Mouse (Mus musculus) small intestine, adult 2 months (tissue): ENCODE data around the gene Slc43a3.

ENCODE experiments used
- CTCF ChIP-seq: fragments of 200-500 bp; IDR thresholded peaks from 2 replicates; pipeline ENCODE4 v1.5.1; 2012; ENCODE audit warnings: low read depth, mild to moderate bottlenecking, control low read depth, inconsistent platforms, low read length, moderate library complexity, mixed read lengths; ENCODE audit not compliant: insufficient replicate concordance, insufficient read length; ENCODE audit errors: extremely low read depth
- POLR2A ChIP-seq: fragments of 200-500 bp; IDR thresholded peaks from 2 replicates; pipeline ENCODE4 v1.6.1; 2012; ENCODE audit warnings: low read depth, mild to moderate bottlenecking, control low read depth, inconsistent platforms, low read length, moderate library complexity

DNA sequence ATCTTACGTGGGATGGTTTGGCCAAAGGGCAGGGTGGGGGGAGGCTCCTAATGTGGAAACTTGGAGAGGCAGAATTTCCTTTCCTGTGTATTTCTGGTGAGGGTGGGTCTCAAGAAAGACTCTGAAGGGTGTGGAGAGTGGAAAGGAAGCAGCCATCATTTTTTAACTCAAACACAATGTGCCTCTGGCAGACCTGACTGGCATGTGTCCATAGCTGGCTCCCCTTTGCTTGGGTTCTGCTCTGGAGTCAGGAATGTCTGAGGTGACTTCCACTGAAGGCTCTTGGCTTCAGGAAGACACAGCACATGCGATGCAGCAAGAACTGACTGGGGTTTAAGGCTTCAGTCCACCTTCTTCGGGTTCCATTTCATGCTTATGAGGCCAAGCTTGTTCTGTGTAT, 21.0 kb upstream of the Slc43a3 start:
- TF ChIP-seq POLR2A (no peak), CTCF (no peak)
